Mouse (Mus musculus): ENCODE data around the gene Akap9. TPM values are rescaled to one million over a fixed set of nuclear protein-coding genes. Genes with fewer than 3 reads are reported as not detected.
"Not testable (repeated sequence)": the region's sequence is repeated elsewhere in the genome, so short reads cannot be mapped to it uniquely, and the experiment has no call there.

Gene Akap9
- polyA plus RNA-seq, 1 experiment from 2014 or later: 185 TPM

DNA sequence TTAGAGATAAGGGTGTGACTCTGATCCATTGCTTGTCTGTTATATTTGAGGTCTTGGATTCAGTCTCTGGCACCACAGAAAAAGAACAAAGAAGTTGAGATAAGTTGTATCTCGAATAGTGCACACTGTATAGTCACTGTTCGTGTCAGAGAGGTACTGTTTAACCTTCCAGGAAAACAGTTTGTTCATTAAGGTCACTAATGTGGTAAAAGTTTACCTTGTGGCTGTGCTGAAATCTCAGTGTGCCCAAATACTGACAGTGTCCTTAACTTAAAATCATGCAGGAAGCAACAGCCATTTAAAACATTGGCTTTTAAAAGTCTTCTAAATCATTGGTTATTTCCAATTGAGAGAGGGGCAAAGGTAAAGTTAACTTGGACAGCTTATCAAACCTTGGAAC is 43.1 kb downstream of the Akap9 start:
- Histone ChIP-seq H3K4me1 (replicated peaks) (no peaks in the 10 kb centered on the region), H3K4me3 (replicated peaks) (no peak overlapping the region), H3K36me3 (peaks cover 70% of the 10 kb centered on the region), H3K27ac (no peak overlapping the region), H3K9me3 (no peaks in the 10 kb centered on the region), H3K27me3 (no peaks in the 10 kb centered on the region), H3K9ac (replicated peaks) (no peak overlapping the region), H3K4me2 (no peak overlapping the region)
- WGBS: 82% methylated on average over 2 of the region's 2 CpGs
- no peak for ATAC-seq (ENCODE audit: insufficient number of reproducible peaks, insufficient read depth, low FRiP score, low TSS enrichment, low read depth)

- Histone ChIP-seq H3K9me3 (no peaks in the 10 kb centered on the region), H3K27ac (no peak overlapping the region), H3K9ac (replicated peaks) (no peak overlapping the region), H3K4me2 (no peak overlapping the region), H3K4me3 (replicated peaks) (no peak overlapping the region), H3K4me1 (replicated peaks) (no peaks in the 10 kb centered on the region), H3K36me3 (peaks cover 83% of the 10 kb centered on the region), H3K27me3 (no peaks in the 10 kb centered on the region)
- no peak for ATAC-seq (ENCODE audit: insufficient number of reproducible peaks, insufficient read depth, low FRiP score, low TSS enrichment, low read depth)
- 71% methylated on average over 5 of the region's 5 CpGs for WGBS
Measured at GRCm38 (mm10) chr5:3973764-3974163, 45.9 kb downstream of the Akap9 start.

DNA sequence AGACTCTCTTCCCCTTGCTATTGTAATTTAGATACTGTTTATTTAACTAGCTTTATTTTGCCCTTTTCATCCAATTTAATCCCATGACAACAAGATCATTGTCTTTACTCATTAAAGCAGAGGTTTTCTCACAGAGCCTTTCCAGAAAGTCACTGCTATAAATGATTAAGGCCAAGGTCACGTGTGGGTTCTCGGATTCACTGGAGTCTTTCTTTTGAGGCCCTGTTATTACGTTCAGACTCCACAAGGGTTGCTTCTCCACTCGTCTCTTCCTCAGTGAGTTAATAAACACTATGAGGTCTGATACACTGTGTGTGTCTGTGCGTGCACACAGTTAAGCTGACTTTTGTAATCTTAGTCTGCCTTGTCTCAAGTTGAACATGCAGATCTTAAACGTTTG is 47.0 kb downstream of the Akap9 start:
- H3K9me3 ChIP-seq: no peaks in the 10 kb centered on the region
- ATAC-seq (ENCODE audit: insufficient number of reproducible peaks, insufficient read depth, low FRiP score, low TSS enrichment, low read depth): no peak
- H3K4me2 ChIP-seq: no peak overlapping the region
- H3K27me3 ChIP-seq: no peaks in the 10 kb centered on the region
- 90% methylated on average over 6 of the region's 6 CpGs for WGBS
- no peak overlapping the region for H3K9ac ChIP-seq (replicated peaks)
- peaks cover 80% of the 10 kb centered on the region for H3K36me3 ChIP-seq
- no peak overlapping the region for H3K27ac ChIP-seq
- H3K4me1 ChIP-seq (replicated peaks): no peaks in the 10 kb centered on the region
- H3K4me3 ChIP-seq (replicated peaks): no peak overlapping the region

- whole genome bisulfite sequencing: 95% methylated on average over 8 of the region's 8 CpGs
- no peak overlapping the region for H3K27ac ChIP-seq
- peaks cover 74% of the 10 kb centered on the region for H3K36me3 ChIP-seq
- no peaks in the 10 kb centered on the region for H3K4me1 ChIP-seq (replicated peaks)
- ATAC-seq (ENCODE audit: insufficient number of reproducible peaks, insufficient read depth, low FRiP score, low TSS enrichment, low read depth): no peak
- no peak overlapping the region for H3K9ac ChIP-seq (replicated peaks)
- no peak overlapping the region for H3K4me2 ChIP-seq
- no peaks in the 10 kb centered on the region for H3K27me3 ChIP-seq
- H3K4me3 ChIP-seq (replicated peaks): no peak overlapping the region
- no peaks in the 10 kb centered on the region for H3K9me3 ChIP-seq
Measured at GRCm38 (mm10) chr5:3976111-3976510, 48.3 kb downstream of the Akap9 start.

- H3K27me3 ChIP-seq: no peaks in the 10 kb centered on the region
- no peak overlapping the region for H3K9ac ChIP-seq (replicated peaks)
- no peak overlapping the region for H3K27ac ChIP-seq
- peaks cover 68% of the 10 kb centered on the region for H3K36me3 ChIP-seq
- no peaks in the 10 kb centered on the region for H3K9me3 ChIP-seq
- no peak overlapping the region for H3K4me3 ChIP-seq (replicated peaks)
- 94% methylated on average over 4 of the region's 4 CpGs for WGBS
- no peak overlapping the region for H3K4me2 ChIP-seq
- H3K4me1 ChIP-seq (replicated peaks): no peaks in the 10 kb centered on the region
- no peak for ATAC-seq (ENCODE audit: insufficient number of reproducible peaks, insufficient read depth, low FRiP score, low TSS enrichment, low read depth)
Measured at GRCm38 (mm10) chr5:3977904-3978303, 50.0 kb downstream of the Akap9 start.

DNA sequence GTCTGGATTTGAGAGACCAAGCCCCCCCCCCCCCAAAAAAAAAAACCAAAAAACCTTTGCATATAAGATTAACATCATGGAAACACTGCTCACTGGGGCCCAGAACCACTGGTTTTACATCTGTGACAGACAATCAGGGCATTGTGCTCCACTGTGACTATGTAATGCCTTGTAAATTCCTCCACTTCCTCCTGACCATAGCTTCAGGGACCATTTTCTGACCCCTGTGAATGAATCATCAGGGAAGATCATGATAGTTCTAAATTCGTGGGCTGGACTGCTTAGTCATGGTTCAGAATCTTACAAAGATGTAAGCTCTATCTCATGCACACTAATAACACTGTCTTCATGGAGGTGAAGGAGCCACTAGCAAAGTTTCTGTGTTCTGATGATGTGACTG is 61.8 kb downstream of the Akap9 start:
- Histone ChIP-seq H3K4me2 (no peak overlapping the region), H3K4me1 (replicated peaks) (no peaks in the 10 kb centered on the region), H3K9me3 (no peaks in the 10 kb centered on the region), H3K27me3 (no peaks in the 10 kb centered on the region), H3K36me3 (peaks cover 42% of the 10 kb centered on the region), H3K4me3 (replicated peaks) (no peak overlapping the region), H3K9ac (replicated peaks) (no peak overlapping the region), H3K27ac (no peak overlapping the region)
- WGBS: 87% methylated on average over 1 of the region's 1 CpGs
- ATAC-seq (ENCODE audit: insufficient number of reproducible peaks, insufficient read depth, low FRiP score, low TSS enrichment, low read depth): no peak

GRCm38 (mm10) chr5:3990499-3990898 is 62.6 kb downstream of the Akap9 start:
- peaks cover 43% of the 10 kb centered on the region for H3K36me3 ChIP-seq
- H3K27me3 ChIP-seq: no peaks in the 10 kb centered on the region
- no peaks in the 10 kb centered on the region for H3K9me3 ChIP-seq
- H3K4me3 ChIP-seq (replicated peaks): no peak overlapping the region
- no peak overlapping the region for H3K4me2 ChIP-seq
- H3K9ac ChIP-seq (replicated peaks): no peak overlapping the region
- no peaks in the 10 kb centered on the region for H3K4me1 ChIP-seq (replicated peaks)
- ATAC-seq (ENCODE audit: insufficient number of reproducible peaks, insufficient read depth, low FRiP score, low TSS enrichment, low read depth): no peak
- H3K27ac ChIP-seq: no peak overlapping the region
- 87% methylated on average over 1 of the region's 1 CpGs for whole genome bisulfite sequencing

GRCm38 (mm10) chr5:4004531-4005469 is 76.9 kb downstream of the Akap9 start:
- H3K36me3 ChIP-seq: peaks cover 44% of the 10 kb centered on the region
- no peak overlapping the region for H3K9ac ChIP-seq (replicated peaks)
- H3K4me2 ChIP-seq: no peak overlapping the region
- H3K9me3 ChIP-seq: no peaks in the 10 kb centered on the region
- ATAC-seq (ENCODE audit: insufficient number of reproducible peaks, insufficient read depth, low FRiP score, low TSS enrichment, low read depth): no peak
- no peaks in the 10 kb centered on the region for H3K27me3 ChIP-seq
- H3K27ac ChIP-seq: no peak overlapping the region
- H3K4me3 ChIP-seq (replicated peaks): no peak overlapping the region
- WGBS: 91% methylated on average over 16 of the region's 16 CpGs
- no peaks in the 10 kb centered on the region for H3K4me1 ChIP-seq (replicated peaks)

DNA sequence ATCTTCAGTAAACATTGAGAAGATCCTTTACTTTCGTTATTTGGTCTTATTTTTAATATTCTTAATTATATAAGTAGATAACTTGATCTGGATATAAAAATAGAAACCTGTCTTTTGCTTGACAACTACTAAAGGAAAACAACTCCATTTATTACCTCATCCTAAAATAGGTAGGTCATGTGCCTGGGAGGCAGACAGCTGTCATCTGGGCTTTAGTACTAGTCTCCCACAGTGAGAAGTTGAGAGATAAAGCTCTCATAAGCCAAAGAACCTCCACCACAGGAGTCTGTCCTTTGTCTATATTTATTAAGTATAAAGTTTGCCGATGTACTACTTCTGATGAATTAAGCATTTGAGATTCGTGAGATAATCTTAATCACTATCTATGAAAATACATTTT is 78.8 kb downstream of the Akap9 start:
- Histone ChIP-seq H3K4me3 (replicated peaks) (no peak overlapping the region), H3K9me3 (no peaks in the 10 kb centered on the region), H3K4me1 (replicated peaks) (no peaks in the 10 kb centered on the region), H3K36me3 (peaks cover 57% of the 10 kb centered on the region), H3K9ac (replicated peaks) (no peak overlapping the region), H3K4me2 (no peak overlapping the region), H3K27ac (no peak overlapping the region), H3K27me3 (no peaks in the 10 kb centered on the region)
- WGBS: 95% methylated on average over 3 of the region's 3 CpGs
- no peak for ATAC-seq (ENCODE audit: insufficient number of reproducible peaks, insufficient read depth, low FRiP score, low TSS enrichment, low read depth)

DNA sequence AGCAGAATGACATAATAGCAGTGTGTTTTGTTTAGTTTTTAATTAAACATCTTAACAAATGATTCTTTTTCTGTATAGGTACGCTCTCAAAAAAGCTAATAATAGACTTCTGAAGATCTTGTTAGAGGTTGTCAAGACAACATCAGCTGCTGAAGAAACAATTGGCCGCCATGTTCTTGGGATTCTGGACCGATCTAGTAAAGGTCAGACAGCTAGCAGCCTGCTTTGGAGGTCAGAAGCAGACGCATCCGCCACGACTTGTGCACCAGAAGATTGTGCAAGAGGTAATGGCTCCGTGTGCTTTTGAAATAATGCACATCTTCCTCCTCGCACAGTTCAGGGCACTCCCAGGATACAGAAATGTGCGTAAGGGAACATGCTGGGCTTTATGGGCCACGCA is 80.4 kb downstream of the Akap9 start:
- Histone ChIP-seq H3K4me2 (no peak overlapping the region), H3K36me3 (peaks cover 67% of the 10 kb centered on the region), H3K4me3 (replicated peaks) (no peak overlapping the region), H3K9me3 (no peaks in the 10 kb centered on the region), H3K27me3 (no peaks in the 10 kb centered on the region), H3K4me1 (replicated peaks) (no peaks in the 10 kb centered on the region), H3K27ac (no peak overlapping the region), H3K9ac (replicated peaks) (no peak overlapping the region)
- ATAC-seq (ENCODE audit: insufficient number of reproducible peaks, insufficient read depth, low FRiP score, low TSS enrichment, low read depth): no peak
- WGBS: 94% methylated on average over 10 of the region's 10 CpGs

GRCm38 (mm10) chr5:4009540-4009939 is 81.7 kb downstream of the Akap9 start:
- no peaks in the 10 kb centered on the region for H3K9me3 ChIP-seq
- H3K27ac ChIP-seq: no peak overlapping the region
- H3K4me3 ChIP-seq (replicated peaks): no peak overlapping the region
- no peaks in the 10 kb centered on the region for H3K4me1 ChIP-seq (replicated peaks)
- no peak overlapping the region for H3K9ac ChIP-seq (replicated peaks)
- peaks cover 70% of the 10 kb centered on the region for H3K36me3 ChIP-seq
- no peak overlapping the region for H3K4me2 ChIP-seq
- no peak for ATAC-seq (ENCODE audit: insufficient number of reproducible peaks, insufficient read depth, low FRiP score, low TSS enrichment, low read depth)
- WGBS: 86% methylated on average over 6 of the region's 6 CpGs
- H3K27me3 ChIP-seq: no peaks in the 10 kb centered on the region

GRCm38 (mm10) chr5:4017646-4018045 is 89.8 kb downstream of the Akap9 start:
- WGBS: 91% methylated on average over 1 of the region's 1 CpGs
- H3K36me3 ChIP-seq: peaks cover 75% of the 10 kb centered on the region
- not testable (repeated sequence) for H3K4me3 ChIP-seq (replicated peaks); H3K27ac ChIP-seq; H3K4me2 ChIP-seq; H3K27me3 ChIP-seq; H3K4me1 ChIP-seq (replicated peaks); H3K9ac ChIP-seq (replicated peaks); H3K9me3 ChIP-seq; ATAC-seq (ENCODE audit: insufficient number of reproducible peaks, insufficient read depth, low FRiP score, low TSS enrichment, low read depth)

All from limb, embryonic 12.5 days (tissue).